Mouse (Mus musculus): ENCODE data around the gene Acss3.

The Acss3 gene

DNA sequence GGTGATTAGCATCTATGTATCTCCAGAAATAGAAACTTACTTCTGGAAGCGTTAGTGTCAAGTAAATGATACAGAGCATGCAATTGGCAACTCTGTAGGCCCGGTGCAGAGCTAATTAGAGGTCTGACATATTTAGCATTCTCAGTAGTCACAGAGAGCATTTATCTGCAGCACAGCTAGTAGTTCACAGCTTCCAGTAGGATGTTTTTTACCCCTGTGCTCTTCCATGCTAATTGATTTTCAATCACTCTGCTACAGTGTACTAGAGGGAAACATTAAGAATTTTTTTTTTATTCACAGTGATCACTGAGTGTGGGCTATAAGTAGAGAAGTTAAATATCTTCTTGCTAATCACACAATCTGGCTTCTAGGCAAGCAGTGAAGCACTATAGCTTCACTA lies 112.3 kb downstream of the Acss3 start:
- no peak for DNase-seq (ENCODE audit: low read depth)

GRCm38 (mm10) chr10:106998052-106998625 lies 125.3 kb downstream of the Acss3 start:
- DNase-seq (ENCODE audit: low read depth), result no peak

GRCm38 (mm10) chr10:106989478-106989877 lies 134.0 kb downstream of the Acss3 start:
- no peak for DNase-seq (ENCODE audit: low read depth)

DNA sequence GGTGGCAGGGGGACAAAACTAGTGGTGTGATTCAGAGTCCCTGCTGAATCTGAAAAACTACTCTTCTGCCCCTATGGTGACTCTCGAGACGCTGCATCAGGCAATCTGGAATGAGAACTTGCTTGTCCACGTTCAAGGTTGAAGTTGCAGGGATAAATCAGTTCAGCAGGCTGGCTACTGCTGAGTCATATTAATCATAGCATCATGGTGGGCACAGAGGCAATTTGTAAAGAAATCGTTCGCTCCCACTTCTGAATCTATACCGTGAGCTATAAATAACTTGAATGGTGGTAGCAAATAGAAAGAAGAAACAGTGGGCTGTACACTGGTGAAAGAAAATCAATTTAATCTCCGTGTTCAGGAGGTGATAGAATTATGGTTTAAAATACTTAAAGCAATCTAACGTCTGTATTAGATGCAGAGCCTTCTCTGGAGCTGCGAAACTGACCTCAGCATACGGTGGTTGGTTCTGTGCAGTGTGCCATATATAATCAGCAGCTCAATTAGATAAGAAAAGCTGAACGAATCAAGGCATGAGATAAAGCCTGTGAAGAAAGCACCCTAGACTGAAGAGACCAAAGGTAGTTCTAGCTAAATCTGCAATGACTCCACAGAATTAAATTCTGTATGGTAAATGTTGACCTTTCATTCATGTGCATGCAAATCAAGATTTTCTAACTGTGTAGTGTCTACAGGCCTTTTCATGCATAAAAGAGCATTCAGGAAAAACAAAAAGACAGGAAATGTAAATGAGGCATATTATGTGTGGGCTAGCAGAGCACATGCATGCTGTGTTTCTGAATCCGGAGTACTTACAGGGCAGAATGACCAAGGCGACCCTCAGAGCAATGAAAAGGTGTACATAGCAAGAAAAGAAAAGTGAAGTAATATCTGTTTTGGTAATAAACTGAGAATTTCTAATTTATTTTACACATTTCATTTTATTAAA lies 148.0 kb downstream of the Acss3 start:
- DNase-seq (ENCODE audit: low read depth), result no peak

- no peak for DNase-seq (ENCODE audit: low read depth)
Measured at GRCm38 (mm10) chr10:106959026-106959425, 164.4 kb downstream of the Acss3 start.

DNA sequence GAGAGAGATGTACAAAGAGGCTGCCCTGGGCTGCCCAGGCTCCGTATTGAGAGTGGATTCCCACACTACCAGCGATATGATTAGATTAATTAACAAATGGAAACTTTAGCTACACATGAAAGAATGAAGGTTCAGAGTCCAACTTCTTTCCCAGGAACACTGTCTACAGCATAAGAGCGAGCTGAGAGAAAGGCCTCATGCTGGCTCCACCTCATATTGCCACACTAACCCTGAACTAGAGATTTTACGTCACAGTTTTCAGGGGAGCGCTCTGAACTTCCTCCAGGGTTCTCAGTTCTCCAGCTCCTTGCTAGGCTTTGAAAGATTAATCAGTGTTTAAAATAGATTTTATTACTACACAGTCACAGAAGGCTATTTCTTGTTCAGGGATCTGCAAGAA lies 182.1 kb downstream of the Acss3 start:
- no peak for DNase-seq (ENCODE audit: low read depth)

DNA sequence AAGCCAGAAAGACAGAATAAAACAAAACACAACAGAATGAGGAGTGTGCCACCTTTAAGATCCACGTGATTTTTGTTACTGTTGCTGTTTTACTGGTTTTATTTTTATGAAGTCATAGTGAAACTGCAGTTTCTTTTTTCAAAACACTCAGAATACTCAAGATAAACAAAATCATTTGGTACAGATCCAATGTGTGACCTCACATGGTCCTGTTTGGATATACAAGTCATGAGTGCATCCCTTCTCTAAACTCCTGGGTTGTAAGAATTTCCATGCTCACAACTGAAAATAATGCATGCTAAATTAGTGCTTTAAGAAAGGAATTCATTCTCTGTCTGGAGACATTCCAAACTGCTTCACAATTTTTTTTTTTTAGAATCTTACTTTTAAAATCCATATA lies 184.0 kb downstream of the Acss3 start:
- DNase-seq (ENCODE audit: low read depth), result no peak

DNA sequence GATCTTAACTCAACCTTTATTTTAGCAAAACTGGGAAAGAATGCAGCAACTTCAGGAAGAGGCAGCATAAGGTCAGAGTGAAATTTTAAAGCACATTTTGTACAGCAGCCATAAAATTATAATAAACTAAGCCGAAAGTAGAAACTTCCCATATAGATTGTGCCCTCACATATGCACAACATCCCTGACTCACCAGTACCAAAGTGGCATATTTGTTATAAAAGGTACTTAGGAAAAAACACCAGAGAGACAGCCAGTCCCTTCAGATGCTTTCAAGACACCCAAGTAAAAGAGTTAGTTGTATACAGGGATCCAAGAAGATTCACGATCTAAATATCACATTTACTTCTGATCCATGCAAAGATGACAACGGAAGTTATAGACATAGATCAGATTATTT lies 184.6 kb downstream of the Acss3 start:
- DNase-seq (ENCODE audit: low read depth), result no peak

- no peak for DNase-seq (ENCODE audit: low read depth)
Measured at GRCm38 (mm10) chr10:106936996-106937395, 186.5 kb downstream of the Acss3 start.

DNA sequence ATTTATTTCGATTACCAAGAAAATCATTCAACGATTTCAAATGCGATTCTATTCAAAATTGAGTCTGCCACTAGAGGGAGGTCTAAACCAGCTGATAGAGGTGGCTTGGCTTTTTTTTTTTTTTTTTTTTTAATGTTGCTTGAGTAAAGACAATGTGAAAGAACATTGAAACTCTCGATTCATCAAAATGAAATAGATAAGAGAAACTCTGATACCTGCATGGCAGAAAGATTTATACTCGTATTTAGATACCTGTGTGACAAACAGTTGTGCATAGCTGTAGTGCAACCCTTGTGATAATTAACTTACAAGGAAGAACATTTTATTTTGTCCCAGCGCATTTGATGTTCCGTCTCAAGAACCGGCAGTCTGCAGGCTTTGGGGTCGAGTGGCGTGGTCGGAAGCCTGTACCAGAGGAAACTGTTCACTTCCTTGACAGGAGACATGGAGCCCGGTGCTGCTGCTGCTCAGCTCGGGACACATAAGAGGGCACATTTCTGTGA lies 190.8 kb downstream of the Acss3 start:
- DNase-seq (ENCODE audit: low read depth), result no peak

GRCm38 (mm10) chr10:106928576-106929332 lies 194.7 kb downstream of the Acss3 start:
- no peak for DNase-seq (ENCODE audit: low read depth)

GRCm38 (mm10) chr10:106924798-106925197 lies 198.7 kb downstream of the Acss3 start:
- DNase-seq (ENCODE audit: low read depth), result no peak

DNA sequence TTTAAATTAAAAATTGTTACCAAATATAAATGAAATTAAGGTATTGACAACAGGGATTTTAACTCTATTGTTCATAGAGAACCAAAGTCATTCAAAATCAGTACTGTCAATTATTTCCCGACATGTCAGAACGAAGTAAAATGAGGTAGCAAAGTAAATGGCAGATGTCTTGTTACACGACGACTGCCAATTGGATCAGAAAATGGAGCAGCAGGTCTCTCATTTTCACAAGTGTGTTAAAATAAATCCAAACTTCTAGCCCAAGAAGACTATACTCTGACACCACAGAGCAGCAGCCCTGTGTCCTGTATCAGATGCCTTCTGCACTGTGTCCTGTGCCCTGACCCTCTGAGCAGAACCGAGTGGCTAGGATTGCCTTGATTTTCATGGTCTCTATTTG lies 199.1 kb downstream of the Acss3 start:
- no peak for DNase-seq (ENCODE audit: low read depth)

DNA sequence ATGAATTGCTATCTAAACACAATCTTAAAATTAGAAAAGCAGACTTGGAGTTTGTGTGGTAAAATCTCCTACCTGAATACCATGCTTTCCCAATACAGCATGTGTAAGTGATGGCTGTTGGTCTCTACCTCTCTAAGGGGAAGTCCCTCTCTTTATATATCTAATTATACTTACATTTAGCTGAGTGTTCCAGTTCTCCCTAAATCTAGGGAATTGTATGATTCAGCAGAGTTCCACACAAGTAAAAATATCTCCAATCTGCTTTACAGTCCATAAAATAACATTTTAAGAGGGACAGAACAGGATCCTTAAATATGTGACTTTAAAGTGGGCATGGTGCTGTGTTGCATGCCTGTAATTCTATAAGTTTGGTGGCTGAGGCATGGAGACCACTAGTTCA lies 208.6 kb downstream of the Acss3 start:
- no peak for DNase-seq (ENCODE audit: low read depth)

DNA sequence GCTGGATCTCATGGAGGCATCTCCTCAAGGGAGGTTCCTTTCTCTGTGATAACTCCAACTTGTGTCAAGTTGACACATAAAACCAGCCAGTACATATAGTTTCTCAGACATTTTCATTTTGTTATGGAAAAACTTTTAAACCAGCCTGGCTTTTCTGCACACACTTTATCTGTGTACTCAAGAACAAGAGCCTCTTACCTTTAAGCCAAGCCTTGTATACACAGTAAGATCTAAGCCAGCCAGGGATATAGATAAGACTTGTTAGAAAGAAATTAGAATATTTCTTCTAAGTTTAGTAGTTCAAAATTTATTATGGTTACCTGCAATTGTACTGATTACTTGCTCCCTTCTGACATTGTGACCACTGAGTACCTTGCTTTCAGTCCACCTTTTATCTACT lies 209.2 kb downstream of the Acss3 start:
- no peak for DNase-seq (ENCODE audit: low read depth)

- no peak for DNase-seq (ENCODE audit: low read depth)
Measured at GRCm38 (mm10) chr10:106913032-106913431, 210.4 kb downstream of the Acss3 start.

GRCm38 (mm10) chr10:106910108-106910507 lies 213.4 kb downstream of the Acss3 start:
- DNase-seq (ENCODE audit: low read depth), result no peak

- DNase-seq (ENCODE audit: low read depth), result no peak
Measured at GRCm38 (mm10) chr10:106896351-106896750, 227.1 kb downstream of the Acss3 start.
